Mouse (Mus musculus): ENCODE measurements at regions not wholly inside any gene's neighbourhood (a gene's known extent, or its start where the extent isn't known, plus 50 kb on each side); places are given as distances from the start of the nearest gene placed in this dataset.

DNA sequence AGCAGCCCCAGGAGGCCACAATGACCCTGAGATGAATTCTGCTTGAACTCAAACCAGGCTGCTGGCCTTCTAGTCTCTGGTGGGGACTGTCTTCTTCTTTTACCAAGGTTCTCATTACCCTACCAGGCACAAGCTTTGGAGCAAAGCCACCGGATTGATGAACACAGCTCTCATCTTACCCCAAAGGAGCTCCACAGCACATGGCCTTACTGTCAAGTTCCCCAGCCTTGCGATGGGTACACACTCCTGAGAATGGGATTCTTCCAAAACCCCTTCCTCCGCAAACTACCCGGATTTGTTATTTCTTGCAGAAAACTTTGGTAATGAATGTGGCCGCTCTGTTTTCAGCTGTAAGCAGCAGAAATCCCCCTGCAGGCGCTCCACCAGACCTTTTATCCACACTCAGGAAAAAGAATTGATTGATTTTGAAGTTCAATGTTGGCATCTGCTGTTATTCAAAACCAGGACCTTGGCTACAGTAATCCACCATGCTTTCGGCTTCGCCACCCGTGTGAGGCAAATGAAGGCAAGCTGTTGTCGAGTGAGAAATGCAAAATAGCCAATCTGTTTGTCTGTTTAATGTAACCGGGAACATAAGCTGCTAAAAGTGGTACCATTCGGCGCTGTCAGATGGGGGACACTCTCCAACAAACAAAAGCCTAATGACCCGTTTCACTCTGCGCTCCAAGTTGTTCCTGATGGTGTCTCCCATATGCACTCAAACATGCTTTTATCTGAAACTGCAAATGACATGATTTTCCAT is 278.9 kb downstream of the Maf start:
- peak; percentile 52 to 86 for DNase-seq (ENCODE audit: low spot score in 2 of 2)

GRCm38 (mm10) chr8:115428022-115428421 is 279.6 kb downstream of the Maf start:
- DNase-seq (ENCODE audit: low spot score in 2 of 2): no peak

DNA sequence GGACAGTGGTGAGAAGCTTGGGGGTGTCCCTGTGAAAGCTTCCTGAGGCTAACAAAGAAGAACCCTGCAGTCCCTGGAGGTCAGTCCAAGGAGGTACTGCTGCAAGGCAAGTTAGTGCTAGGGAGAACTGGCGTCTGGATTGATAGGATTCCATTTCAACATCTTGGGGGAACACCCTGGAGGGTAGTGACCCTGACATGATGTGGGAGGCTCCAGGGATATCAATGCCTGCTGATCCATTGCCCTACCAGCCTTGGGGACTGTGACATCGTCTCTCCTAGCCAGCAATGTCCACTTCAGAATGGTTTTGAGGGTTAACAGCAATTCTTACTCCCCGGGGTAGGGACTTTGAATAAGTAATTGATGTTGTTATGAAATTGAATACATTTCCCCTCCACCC is 280.1 kb downstream of the Maf start:
- no peak for DNase-seq (ENCODE audit: low spot score in 2 of 2)

DNA sequence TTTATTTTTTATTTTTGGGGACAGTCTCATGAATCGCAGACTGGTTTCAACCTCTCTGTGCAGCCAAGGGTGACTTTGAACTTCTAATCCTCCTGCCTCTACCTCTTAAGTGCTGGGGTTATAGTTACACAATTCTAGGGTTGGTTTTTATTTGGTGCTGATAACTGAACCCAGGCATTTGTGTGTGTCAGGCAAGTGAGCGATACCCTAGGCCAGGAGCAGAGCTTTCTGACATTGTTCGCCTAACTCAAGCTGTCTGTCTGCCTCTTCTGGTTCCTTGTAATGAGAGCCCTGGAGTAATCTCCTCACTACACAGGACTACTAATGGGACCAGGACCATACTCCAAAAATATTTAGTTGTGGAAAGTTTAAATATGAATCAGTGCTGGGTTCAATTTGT is 281.1 kb downstream of the Maf start:
- no peak for DNase-seq (ENCODE audit: low spot score in 2 of 2)

GRCm38 (mm10) chr8:115425360-115425759 is 282.2 kb downstream of the Maf start:
- no peak for DNase-seq (ENCODE audit: low spot score in 2 of 2)

- no peak for DNase-seq (ENCODE audit: low spot score in 2 of 2)
Measured at GRCm38 (mm10) chr8:115423682-115424081, 283.9 kb downstream of the Maf start.

DNA sequence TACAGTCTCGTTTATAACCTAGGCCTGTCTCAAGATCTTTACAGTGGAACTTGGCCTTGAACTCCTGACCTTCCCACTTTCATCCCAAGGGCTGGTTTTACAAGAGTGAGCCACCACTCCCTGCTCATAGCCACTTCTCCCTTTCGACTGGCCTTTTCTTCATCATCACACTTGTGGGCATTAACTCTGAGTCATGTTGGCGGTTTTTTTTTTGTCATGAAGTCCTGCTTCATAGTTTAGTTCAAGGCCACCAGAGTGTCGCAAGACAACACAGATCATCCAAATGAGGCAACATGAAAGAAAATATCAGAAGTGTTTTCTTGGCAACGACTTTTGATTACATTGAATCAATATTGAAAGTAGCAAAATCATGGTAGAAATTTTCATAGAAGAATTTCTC is 284.5 kb downstream of the Maf start:
- DNase-seq (ENCODE audit: low spot score in 2 of 2): no peak

GRCm38 (mm10) chr8:115420536-115420935 is 287.1 kb downstream of the Maf start:
- no peak for DNase-seq (ENCODE audit: low spot score in 2 of 2)

DNA sequence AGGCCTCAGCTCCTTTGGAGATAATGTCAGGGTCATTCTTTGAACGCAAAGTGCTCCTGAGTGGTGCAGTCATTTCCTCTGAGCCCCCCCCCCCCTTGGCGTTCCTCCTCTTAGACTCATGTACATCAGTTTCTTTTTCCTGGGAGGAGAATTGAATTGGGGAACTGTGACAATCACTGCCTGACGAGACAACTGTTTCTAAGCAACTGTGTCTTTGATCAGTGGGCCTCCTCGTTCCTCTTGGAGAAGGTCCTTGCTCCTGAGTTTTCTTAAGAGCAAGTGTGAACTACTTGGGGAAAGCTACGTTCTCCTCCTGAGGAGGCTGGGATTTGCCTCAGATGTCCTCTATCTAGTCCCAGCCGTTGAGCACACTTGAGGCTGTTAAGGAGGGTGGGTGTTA is 287.5 kb downstream of the Maf start:
- DNase-seq (ENCODE audit: low spot score in 2 of 2): no peak

- DNase-seq (ENCODE audit: low spot score in 2 of 2): no peak
Measured at GRCm38 (mm10) chr8:115418056-115418455, 289.5 kb downstream of the Maf start.

- DNase-seq (ENCODE audit: low spot score in 2 of 2): peak in 1 of 2 experiments; percentile 7
Measured at GRCm38 (mm10) chr8:115414061-115414473, 293.5 kb downstream of the Maf start.

DNA sequence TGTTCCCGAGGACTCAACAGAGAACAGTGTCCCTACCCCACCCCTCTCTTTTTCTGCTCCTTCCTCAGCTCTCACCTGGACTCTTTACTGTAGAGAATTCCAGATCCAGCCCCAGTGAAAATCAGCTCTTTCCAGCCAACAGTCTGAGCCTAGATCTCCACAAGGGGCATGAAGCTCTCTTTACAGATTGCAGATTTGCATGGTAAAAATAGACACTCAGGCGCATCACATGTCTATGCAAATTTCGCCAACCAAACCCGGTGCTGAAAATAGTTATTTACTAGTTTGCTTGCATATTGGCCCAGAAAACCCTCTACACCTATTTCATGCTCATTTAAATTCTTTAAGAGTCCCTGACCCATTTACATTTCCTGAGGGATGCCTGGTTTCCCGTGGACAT is 295.8 kb downstream of the Maf start:
- peak in 1 of 2 experiments; percentile 9 for DNase-seq (ENCODE audit: low spot score in 2 of 2)

DNA sequence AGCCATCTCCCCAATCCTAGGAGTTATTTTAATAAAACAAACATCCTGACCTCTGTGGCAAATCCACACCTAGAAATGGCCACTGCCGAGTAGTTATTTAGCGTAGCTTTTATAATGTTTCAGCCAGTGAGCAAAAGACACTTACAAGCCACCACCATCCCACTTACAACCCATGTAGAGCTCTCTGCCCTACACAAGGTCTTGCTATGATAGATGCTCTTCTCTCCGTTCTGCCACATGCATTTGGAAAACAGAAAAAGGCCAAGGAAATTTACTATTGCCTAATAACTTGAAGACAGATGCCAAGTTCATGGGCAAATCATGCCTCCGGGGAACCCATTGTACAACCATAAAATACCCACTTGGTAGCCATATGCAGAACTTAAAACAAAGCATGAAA is 296.5 kb downstream of the Maf start:
- no peak for DNase-seq (ENCODE audit: low spot score in 2 of 2)

GRCm38 (mm10) chr8:115410191-115410590 is 297.4 kb downstream of the Maf start:
- no peak for DNase-seq (ENCODE audit: low spot score in 2 of 2)

- no peak for DNase-seq (ENCODE audit: low spot score in 2 of 2)
Measured at GRCm38 (mm10) chr8:115407535-115407934, 300.1 kb downstream of the Maf start.

DNA sequence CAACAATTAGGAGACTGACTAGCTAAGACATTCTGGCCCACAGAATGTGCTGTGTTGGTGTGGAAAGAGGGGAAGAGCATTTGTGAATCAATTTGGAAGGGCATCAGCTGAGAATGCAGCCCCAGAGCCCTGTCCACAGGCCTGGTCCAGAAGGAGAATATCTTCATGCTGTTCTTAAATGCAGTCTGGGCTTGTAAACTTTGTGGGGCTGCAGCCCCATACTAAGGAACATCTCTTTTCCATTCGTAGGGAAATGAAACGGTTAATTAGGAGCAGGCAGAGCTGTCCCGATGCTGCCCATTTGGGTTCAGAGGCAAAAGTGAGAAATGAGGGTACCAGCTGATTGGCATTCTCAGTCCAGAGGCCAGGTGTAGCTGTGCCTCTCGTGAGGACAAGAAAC is 304.0 kb downstream of the Maf start:
- DNase-seq (ENCODE audit: low spot score in 2 of 2): no peak

DNA sequence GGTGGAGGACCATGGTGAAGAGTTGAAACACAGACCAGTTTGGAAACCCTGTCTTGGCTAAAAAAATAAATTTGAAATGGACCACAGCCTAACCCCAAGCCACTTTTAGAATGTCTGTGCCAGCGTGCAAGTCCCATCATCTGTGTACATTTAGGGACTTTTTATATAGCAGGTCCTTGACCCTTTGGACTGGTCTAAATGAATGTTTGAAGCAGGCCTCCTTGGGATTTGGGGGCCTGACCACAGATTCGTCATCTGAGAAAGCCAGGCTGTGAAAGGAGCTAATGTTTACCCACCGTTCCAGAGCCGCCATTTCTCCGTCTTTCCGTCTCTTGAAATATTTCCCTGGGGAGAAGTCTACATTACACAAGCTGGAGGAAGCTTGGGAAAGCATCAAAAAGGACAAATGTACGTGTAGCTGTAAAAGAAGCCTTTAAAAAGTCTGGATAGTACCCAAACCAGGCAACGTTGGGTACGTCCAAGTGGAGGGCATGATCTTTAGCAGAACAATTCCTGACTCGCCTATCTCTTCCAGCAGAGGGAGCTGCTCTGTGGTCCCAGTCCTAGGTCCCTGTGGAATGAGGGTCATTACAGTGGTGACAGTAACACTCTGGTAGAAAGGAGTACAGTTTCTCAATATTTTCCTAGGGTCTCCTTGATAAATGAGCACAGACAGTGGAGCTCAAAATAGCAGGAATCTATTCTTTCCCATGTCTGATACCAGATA is 305.0 kb downstream of the Maf start:
- peak in 1 of 2 experiments; percentile 26 for DNase-seq (ENCODE audit: low spot score in 2 of 2)
